Mouse (Mus musculus): Measurements from ENCODE around the gene Clasp1. TPM values are rescaled to one million over a fixed set of nuclear protein-coding genes. Genes with fewer than 3 reads are reported as not detected.
A peak's percentile ranks its signal among the peaks of the same experiment; 100 is the strongest.

Gene Clasp1
- polyA plus RNA-seq, 1 experiment from 2014 or later, result 118 TPM

DNA sequence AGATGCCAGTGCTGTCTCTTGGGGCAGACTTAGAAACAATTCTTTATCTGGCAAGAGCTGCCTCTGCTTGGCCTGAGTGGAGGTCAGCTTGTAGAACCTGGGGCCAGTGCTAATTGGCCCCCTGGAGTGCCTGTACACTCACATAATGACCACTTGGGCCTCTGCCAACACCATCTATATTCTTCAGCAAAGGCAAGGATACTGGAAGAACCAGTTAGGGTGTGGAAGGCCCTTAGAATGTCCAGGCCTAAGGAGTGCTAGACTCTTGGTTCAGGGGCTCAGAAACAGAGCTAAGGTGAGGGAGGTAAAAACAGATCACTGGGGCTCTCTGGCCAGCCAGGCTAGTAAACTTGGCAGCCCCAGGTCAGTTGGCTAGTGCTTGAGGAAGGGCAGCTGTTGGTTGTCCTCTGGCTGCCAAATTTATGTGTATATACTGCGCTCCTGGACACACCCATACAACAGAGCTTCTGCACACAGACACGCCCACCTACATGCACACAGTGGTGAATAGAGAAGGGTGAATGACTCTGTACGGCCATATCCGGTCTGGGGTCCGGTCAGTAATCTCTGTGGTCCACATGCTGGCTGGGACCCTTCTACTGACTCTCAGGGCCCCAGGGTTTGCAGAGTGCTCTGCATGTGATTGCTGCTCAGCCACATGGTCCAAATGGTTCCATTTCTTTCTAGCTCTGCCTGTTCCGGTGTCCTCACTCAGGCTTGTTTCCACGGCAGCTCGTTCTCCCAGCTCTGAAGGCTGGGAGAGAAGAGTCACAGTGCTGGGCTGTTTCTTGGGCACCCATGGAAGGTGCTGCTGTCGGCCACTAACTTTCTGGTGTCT, 261.3 kb downstream of the Clasp1 start:
- ATAC-seq, result no peak
- Histone ChIP-seq H3K4me1 (peaks cover 15% of the 10 kb centered on the region), H3K27me3 (no peaks in the 10 kb centered on the region), H3K9ac (no peak overlapping the region), H3K27ac (no peak overlapping the region), H3K36me3 (ENCODE audit: poor library complexity, severe bottlenecking) (no peaks in the 10 kb centered on the region), H3K4me2 (no peak overlapping the region), H3K4me3 (no peak overlapping the region), H3K9me3 (replicated peaks) (no peaks in the 10 kb centered on the region)
- 70% methylated on average over 9 of the region's 9 CpGs for WGBS

DNA sequence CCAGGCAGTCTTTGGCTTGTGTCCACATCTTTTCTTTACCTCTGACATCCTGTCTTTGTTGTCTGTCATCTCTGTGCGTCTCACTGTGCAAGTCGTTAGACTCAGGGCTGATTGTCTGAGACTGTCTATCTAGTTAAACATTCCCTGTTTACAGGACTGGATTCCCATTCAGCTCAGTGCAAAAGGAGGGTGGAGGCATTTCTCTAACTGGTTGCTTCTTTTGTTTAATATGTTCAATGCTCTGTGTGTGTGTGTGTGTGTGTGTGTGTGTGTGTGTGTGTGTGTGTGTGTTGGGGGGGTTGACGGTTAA, 261.9 kb downstream of the Clasp1 start:
- 30% methylated on average over 3 of the region's 3 CpGs for WGBS
- peaks cover 15% of the 10 kb centered on the region for H3K4me1 ChIP-seq
- no peak overlapping the region for H3K27ac ChIP-seq
- no peaks in the 10 kb centered on the region for H3K27me3 ChIP-seq
- H3K36me3 ChIP-seq (ENCODE audit: poor library complexity, severe bottlenecking), result no peaks in the 10 kb centered on the region
- ATAC-seq, result 0 out of 2 replicates have a peak, but pooled peaks have one; percentile 19
- H3K9me3 ChIP-seq (replicated peaks), result no peaks in the 10 kb centered on the region
- no peak overlapping the region for H3K9ac ChIP-seq
- H3K4me3 ChIP-seq, result no peak overlapping the region
- H3K4me2 ChIP-seq, result no peak overlapping the region

DNA sequence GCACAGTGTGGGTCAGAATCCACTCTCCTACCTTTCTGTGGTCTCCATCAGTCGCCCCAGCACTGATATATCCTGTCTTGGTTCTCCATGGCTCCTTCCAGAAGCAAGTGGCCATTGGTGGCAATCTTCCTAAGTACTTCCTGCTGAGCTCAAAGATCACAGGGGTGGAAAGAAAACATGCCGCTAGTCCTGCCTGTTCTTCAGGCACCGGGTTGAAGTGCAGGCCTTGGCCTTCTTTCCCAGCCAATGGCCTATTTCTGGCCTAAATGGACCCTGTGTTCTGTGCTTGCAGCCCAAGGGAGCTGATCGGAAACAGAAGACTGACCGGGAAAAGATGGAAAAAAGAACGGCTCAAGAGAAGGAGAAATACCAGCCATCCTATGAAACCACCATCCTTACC, 269.9 kb downstream of the Clasp1 start:
- WGBS, result 78% methylated on average over 6 of the region's 6 CpGs
- Histone ChIP-seq H3K9me3 (replicated peaks) (no peaks in the 10 kb centered on the region), H3K9ac (no peak overlapping the region)

DNA sequence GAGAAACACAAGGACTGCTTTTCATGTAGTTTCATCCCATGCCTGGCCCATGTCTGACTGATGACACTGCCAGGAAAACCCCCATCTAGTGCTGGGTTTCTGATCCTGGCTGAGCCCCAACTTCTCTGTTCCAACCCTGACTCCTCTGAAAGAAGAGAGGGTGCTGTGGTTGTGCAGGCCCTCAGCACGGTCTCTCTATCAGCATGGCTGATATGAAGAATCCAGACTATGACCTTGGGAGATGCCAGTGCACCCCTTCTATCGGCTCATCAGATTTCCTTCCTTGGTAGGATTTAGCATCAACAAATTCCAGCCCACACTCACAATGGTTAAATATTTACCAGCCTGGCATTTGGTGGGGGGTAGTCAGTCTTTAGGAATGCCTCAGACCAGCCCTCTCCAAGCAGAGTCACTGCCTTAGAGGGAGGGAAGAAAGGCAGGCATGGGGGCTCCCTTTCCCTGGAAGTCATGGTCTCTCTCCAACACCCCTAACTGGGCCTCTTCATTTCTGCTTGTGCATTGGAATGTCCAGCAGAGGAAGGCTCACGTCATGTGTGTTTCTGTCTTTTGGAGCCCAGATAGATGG, 272.1 kb downstream of the Clasp1 start:
- WGBS, result 84% methylated on average over 3 of the region's 3 CpGs
- no peak overlapping the region for H3K27ac ChIP-seq
- no peak overlapping the region for H3K4me2 ChIP-seq
- no peaks in the 10 kb centered on the region for H3K9me3 ChIP-seq (replicated peaks)
- no peak overlapping the region for H3K4me3 ChIP-seq
- H3K4me1 ChIP-seq, result no peaks in the 10 kb centered on the region
- no peak overlapping the region for H3K9ac ChIP-seq
- ATAC-seq, result no peak
- no peaks in the 10 kb centered on the region for H3K36me3 ChIP-seq (ENCODE audit: poor library complexity, severe bottlenecking)
- no peaks in the 10 kb centered on the region for H3K27me3 ChIP-seq

More for the DNA sequence above, 269.9 kb downstream of the Clasp1 start:
- H3K27me3 ChIP-seq, result no peaks in the 10 kb centered on the region
- H3K36me3 ChIP-seq (ENCODE audit: poor library complexity, severe bottlenecking), result no peaks in the 10 kb centered on the region
- no peak for ATAC-seq
- no peak overlapping the region for H3K4me3 ChIP-seq
- H3K27ac ChIP-seq, result no peak overlapping the region
- H3K4me2 ChIP-seq, result no peak overlapping the region
- H3K4me1 ChIP-seq, result no peaks in the 10 kb centered on the region

Other genes starting within 250 kb of the Clasp1 start
- 0.25 and 0.50 TPM in 2 replicates for gene Gm29106, start 212.5 kb upstream of the Clasp1 start, polyA plus RNA-seq (2015; fragmentation: Nextera tagmentation; extraction: Ambion mirVana)
- 495 and 500 TPM in 2 replicates for gene Tsn, start 77.3 kb upstream of the Clasp1 start, polyA plus RNA-seq (2015; fragmentation: Nextera tagmentation; extraction: Ambion mirVana)
- 72.0 and 77.1 TPM in 2 replicates for gene Nifk, start 67.2 kb upstream of the Clasp1 start, polyA plus RNA-seq (2015; fragmentation: Nextera tagmentation; extraction: Ambion mirVana)
- gene Tfcp2l1, start 238.9 kb downstream of the Clasp1 start, polyA plus RNA-seq (2015; fragmentation: Nextera tagmentation; extraction: Ambion mirVana), result 0.13 and 0.48 TPM in 2 replicates